Mouse (Mus musculus) myocyte (in vitro differentiated cells): ENCODE data around the gene Heg1. TPM values are rescaled to one million over a fixed set of nuclear protein-coding genes. Genes with fewer than 3 reads are reported as not detected.

ENCODE experiments used
- H3K27me3 ChIP-seq: one replicate; pipeline ENCODE4 v1.6.1; 2011; ENCODE audit not compliant: control insufficient read depth, insufficient read depth, insufficient read length
- H3K36me3 ChIP-seq: one replicate; pipeline ENCODE4 v1.6.1; 2011; ENCODE audit not compliant: control insufficient read depth, insufficient read depth
- H3K4me2 ChIP-seq: one replicate; pipeline ENCODE4 v1.6.1; 2011; ENCODE audit warnings: low read depth, control low read depth
- H3K4me3 ChIP-seq: one replicate; pipeline ENCODE4 v1.5.1; 2011; ENCODE audit warnings: mild to moderate bottlenecking, control low read depth, moderate library complexity
- H3K79me2 ChIP-seq: one replicate; pipeline ENCODE4 v1.6.1; 2011; ENCODE audit not compliant: control insufficient read depth, insufficient read depth
- H3ac ChIP-seq: one replicate; pipeline ENCODE4 v1.6.1; 2011; ENCODE audit not compliant: control insufficient read depth, insufficient read length
- CEBPB ChIP-seq: IDR thresholded peaks from 2 replicates; pipeline ENCODE4 v1.6.1; 2011; ENCODE audit warnings: mild to moderate bottlenecking, moderate library complexity; ENCODE audit not compliant: poor library complexity, insufficient read depth, severe bottlenecking
- E2F4 ChIP-seq: IDR thresholded peaks from one replicate; pipeline ENCODE4 v1.6.1; 2011; ENCODE audit warnings: mild to moderate bottlenecking, control low read depth, moderate library complexity; ENCODE audit not compliant: insufficient read depth
- MAX ChIP-seq: IDR thresholded peaks from one replicate; pipeline ENCODE4 v1.6.1; 2011; ENCODE audit warnings: low read depth, mild to moderate bottlenecking, control low read depth
- MYOD1 ChIP-seq, 3 experiments: IDR thresholded peaks; one replicate each; pipeline ENCODE4 v1.6.1; 2011; ENCODE audit warnings: control low read depth in 2 of 3, low read depth in 2 of 3, mild to moderate bottlenecking in 2 of 3, moderate library complexity in 1 of 3; ENCODE audit not compliant: insufficient read length in 2 of 3, control insufficient read depth in 1 of 3
- MYOG ChIP-seq, 3 experiments: IDR thresholded peaks; one replicate each; pipeline ENCODE4 v1.6.1; 2011; ENCODE audit warnings: control low read depth in 2 of 3, low read depth in 2 of 3, mild to moderate bottlenecking in 2 of 3; ENCODE audit not compliant: insufficient read length in 2 of 3, control insufficient read depth in 1 of 3, insufficient read depth in 1 of 3
- POLR2A ChIP-seq: IDR thresholded peaks from one replicate; pipeline ENCODE4 v1.6.1; 2011; ENCODE audit warnings: low read depth, mild to moderate bottlenecking, control low read depth, moderate library complexity; ENCODE audit not compliant: insufficient read length
- POLR2AphosphoS2 ChIP-seq: IDR thresholded peaks from one replicate; pipeline ENCODE4 v1.6.1; 2011; ENCODE audit warnings: low read depth, control low read depth; ENCODE audit not compliant: insufficient read length
- REST ChIP-seq: IDR thresholded peaks from one replicate; pipeline ENCODE4 v1.6.1; 2011; ENCODE audit warnings: mild to moderate bottlenecking, control low read depth, moderate library complexity; ENCODE audit not compliant: insufficient read depth, insufficient read length
- SRF ChIP-seq: IDR thresholded peaks from one replicate; pipeline ENCODE4 v1.6.1; 2011; ENCODE audit warnings: low read depth; ENCODE audit not compliant: control insufficient read depth, insufficient read length
- TCF12 ChIP-seq: IDR thresholded peaks from one replicate; pipeline ENCODE4 v1.6.1; 2011; ENCODE audit warnings: mild to moderate bottlenecking, control low read depth; ENCODE audit not compliant: poor library complexity, insufficient read depth, severe bottlenecking
- TCF3 ChIP-seq: IDR thresholded peaks from one replicate; pipeline ENCODE4 v1.6.1; 2011; ENCODE audit warnings: low read depth, control low read depth; ENCODE audit not compliant: insufficient read length
- USF1 ChIP-seq: IDR thresholded peaks from one replicate; pipeline ENCODE4 v1.6.1; 2011; ENCODE audit warnings: low read depth, mild to moderate bottlenecking, control low read depth, moderate library complexity
- polyA plus RNA-seq: library from polyadenylated mRNA; unstranded; fragments of >200 nt; fragmentation: generic; extraction: Trizol; gene quantifications from one replicate; pipeline ENCODE4 v1.2.1, GENCODE M21; 2012; ENCODE audit warnings: missing spikeins

Gene Heg1
- polyA plus RNA-seq, 1 experiment: 28.3 TPM

- H3ac ChIP-seq: peak overlapping the region; percentile 95
- H3K36me3 ChIP-seq: no peaks in the 10 kb centered on the region
- H3K27me3 ChIP-seq: no peaks in the 10 kb centered on the region
- H3K4me2 ChIP-seq: peak overlapping the region; percentile 98
- peak overlapping the region; percentile 52 for H3K4me3 ChIP-seq
- H3K79me2 ChIP-seq: peaks cover 49% of the 10 kb centered on the region
- TF ChIP-seq REST: no peak
- TF ChIP-seq MAX: no peak
- TF ChIP-seq MYOD1 (IDR thresholded peaks at IDR 0.05; ENCODE audit: control insufficient read depth in 1 of 3, insufficient read length in 2 of 3, low read depth in 2 of 3): peak in 1 of 3 experiments; percentile 34
- no peak for TF ChIP-seq E2F4
- TF ChIP-seq TCF12: no peak
- peak; percentile 28 for TF ChIP-seq POLR2A
- no peak for TF ChIP-seq SRF
- TF ChIP-seq USF1: no peak
- no peak for TF ChIP-seq CEBPB
- TF ChIP-seq POLR2AphosphoS2: no peak
- TF ChIP-seq TCF3: no peak
- peak in 1 of 3 experiments; percentile 55 for TF ChIP-seq MYOG (IDR thresholded peaks at IDR 0.05; ENCODE audit: control insufficient read depth in 1 of 3, insufficient read depth in 1 of 3, insufficient read length in 2 of 3, low read depth in 2 of 3)
These were observed 832 bp downstream of the Heg1 start for GRCm38 (mm10) chr16:33684703-33685701.

GRCm38 (mm10) chr16:33686056-33686455 lies 1.9 kb downstream of the Heg1 start:
- no peaks in the 10 kb centered on the region for H3K27me3 ChIP-seq
- no peak overlapping the region for H3ac ChIP-seq
- TF ChIP-seq TCF12 (no peak), E2F4 (no peak), POLR2AphosphoS2 (no peak), USF1 (no peak), MYOG (IDR thresholded peaks at IDR 0.05; ENCODE audit: control insufficient read depth in 1 of 3, insufficient read depth in 1 of 3, insufficient read length in 2 of 3, low read depth in 2 of 3) (no peak), SRF (no peak), POLR2A (no peak), MAX (no peak), TCF3 (no peak), MYOD1 (IDR thresholded peaks at IDR 0.05; ENCODE audit: control insufficient read depth in 1 of 3, insufficient read length in 2 of 3, low read depth in 2 of 3) (no peak), CEBPB (no peak), REST (no peak)
- H3K4me2 ChIP-seq: peak overlapping the region; percentile 98
- peaks cover 60% of the 10 kb centered on the region for H3K79me2 ChIP-seq
- H3K4me3 ChIP-seq: peak overlapping the region; percentile 52
- H3K36me3 ChIP-seq: no peaks in the 10 kb centered on the region

- H3K79me2 ChIP-seq: peaks cover 74% of the 10 kb centered on the region
- H3ac ChIP-seq: no peak overlapping the region
- no peaks in the 10 kb centered on the region for H3K36me3 ChIP-seq
- no peaks in the 10 kb centered on the region for H3K27me3 ChIP-seq
- TF ChIP-seq TCF12 (no peak), E2F4 (no peak), MYOG (IDR thresholded peaks at IDR 0.05; ENCODE audit: control insufficient read depth in 1 of 3, insufficient read depth in 1 of 3, insufficient read length in 2 of 3, low read depth in 2 of 3) (peak in 1 of 3 experiments; percentile 33), POLR2A (no peak), MYOD1 (IDR thresholded peaks at IDR 0.05; ENCODE audit: control insufficient read depth in 1 of 3, insufficient read length in 2 of 3, low read depth in 2 of 3) (no peak)
- peak overlapping the region; percentile 52 for H3K4me3 ChIP-seq
- peak overlapping the region; percentile 98 for H3K4me2 ChIP-seq
These were observed 3.6 kb downstream of the Heg1 start for GRCm38 (mm10) chr16:33687724-33688123.

GRCm38 (mm10) chr16:33690975-33691747 lies 7.0 kb downstream of the Heg1 start:
- H3K4me3 ChIP-seq: no peak overlapping the region
- H3K4me2 ChIP-seq: peak overlapping the region; percentile 18
- TF ChIP-seq E2F4 (no peak), TCF12 (no peak), USF1 (no peak), POLR2A (no peak), POLR2AphosphoS2 (no peak), SRF (no peak), REST (no peak), MYOD1 (IDR thresholded peaks at IDR 0.05; ENCODE audit: control insufficient read depth in 1 of 3, insufficient read length in 2 of 3, low read depth in 2 of 3) (no peak), MYOG (IDR thresholded peaks at IDR 0.05; ENCODE audit: control insufficient read depth in 1 of 3, insufficient read depth in 1 of 3, insufficient read length in 2 of 3, low read depth in 2 of 3) (no peak), CEBPB (no peak)
- H3K36me3 ChIP-seq: peaks cover 4% of the 10 kb centered on the region
- peaks cover 76% of the 10 kb centered on the region for H3K79me2 ChIP-seq
- no peak overlapping the region for H3ac ChIP-seq
- no peaks in the 10 kb centered on the region for H3K27me3 ChIP-seq
